Mouse (Mus musculus): Measurements from ENCODE around the gene Dusp6. TPM values are rescaled to one million over a fixed set of nuclear protein-coding genes. Genes with fewer than 3 reads are reported as not detected.

Gene Dusp6
- polyA plus RNA-seq, 1 experiment from 2014 or later: 40.6 TPM

- no peak for ATAC-seq (ENCODE audit: extremely low read depth, insufficient number of reproducible peaks, low FRiP score, low TSS enrichment)
- peak overlapping the region; percentile 44; the same call in 1 of the 2 replicates for H3K27ac ChIP-seq (replicated peaks)
- no peaks in the 10 kb centered on the region for H3K36me3 ChIP-seq
- no peaks in the 10 kb centered on the region for H3K27me3 ChIP-seq (replicated peaks)
- peaks cover 18% of the 10 kb centered on the region for H3K4me1 ChIP-seq
- H3K4me3 ChIP-seq: peak overlapping the region; percentile 10; the same call in 1 of the 2 replicates
- H3K9ac ChIP-seq: peak overlapping the region; percentile 44; the same call in 1 of the 2 replicates
- peak overlapping the region; percentile 52 for H3K4me2 ChIP-seq
- WGBS: 43% methylated on average over 11 of the region's 11 CpGs
- no peaks in the 10 kb centered on the region for H3K9me3 ChIP-seq
Measured at GRCm38 (mm10) chr10:99250874-99251281, 12.2 kb upstream of the Dusp6 start.

- H3K9ac ChIP-seq: no peak overlapping the region
- no peaks in the 10 kb centered on the region for H3K27me3 ChIP-seq (replicated peaks)
- no peak for ATAC-seq (ENCODE audit: extremely low read depth, insufficient number of reproducible peaks, low FRiP score, low TSS enrichment)
- H3K4me2 ChIP-seq: no peak overlapping the region
- no peaks in the 10 kb centered on the region for H3K9me3 ChIP-seq
- peaks cover 21% of the 10 kb centered on the region for H3K4me1 ChIP-seq
- no peak overlapping the region for H3K4me3 ChIP-seq
- H3K36me3 ChIP-seq: no peaks in the 10 kb centered on the region
- 73% methylated on average over 2 of the region's 2 CpGs for WGBS
- H3K27ac ChIP-seq (replicated peaks): no peak overlapping the region
Measured at GRCm38 (mm10) chr10:99253412-99253811, 9.6 kb upstream of the Dusp6 start.

DNA sequence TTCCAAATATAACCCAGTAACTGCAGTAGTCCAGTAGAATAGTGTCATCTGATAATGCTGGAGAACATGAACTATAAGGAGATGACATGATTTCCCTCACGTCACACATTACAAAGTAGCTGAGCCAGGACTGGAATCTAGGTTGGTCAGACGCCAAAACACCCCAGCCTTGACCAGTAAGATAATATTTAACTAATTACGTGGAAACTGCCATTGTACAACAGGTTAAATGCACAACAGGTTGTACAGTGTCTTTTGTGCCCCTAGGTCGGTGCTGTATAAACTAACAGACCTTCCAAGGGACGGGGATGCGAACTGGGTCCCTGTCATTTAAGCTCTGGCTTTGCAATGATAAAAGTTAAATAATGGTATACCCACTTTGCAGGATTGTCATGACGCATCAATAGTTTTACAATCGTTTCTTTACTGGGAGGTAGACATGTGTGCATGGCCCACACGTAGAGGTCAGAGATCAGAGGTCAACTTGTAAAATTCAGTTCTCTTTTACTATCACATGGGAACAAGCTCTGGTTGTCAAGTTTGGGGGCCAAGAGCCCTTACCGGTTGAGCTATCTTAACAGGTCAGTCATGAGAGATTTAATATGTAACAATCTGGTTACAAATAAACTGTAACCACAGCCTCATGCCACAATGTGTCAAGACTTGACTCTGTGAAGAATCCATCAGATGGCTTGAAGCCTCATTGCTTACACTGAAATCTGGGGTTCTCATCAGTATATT lies 7.0 kb upstream of the Dusp6 start:
- peaks cover 21% of the 10 kb centered on the region for H3K4me1 ChIP-seq
- H3K27me3 ChIP-seq (replicated peaks): no peaks in the 10 kb centered on the region
- ATAC-seq (ENCODE audit: extremely low read depth, insufficient number of reproducible peaks, low FRiP score, low TSS enrichment): no peak
- H3K4me3 ChIP-seq: no peak overlapping the region
- H3K9me3 ChIP-seq: no peaks in the 10 kb centered on the region
- no peak overlapping the region for H3K9ac ChIP-seq
- no peaks in the 10 kb centered on the region for H3K36me3 ChIP-seq
- H3K27ac ChIP-seq (replicated peaks): no peak overlapping the region
- H3K4me2 ChIP-seq: no peak overlapping the region
- WGBS: 73% methylated on average over 10 of the region's 10 CpGs

GRCm38 (mm10) chr10:99257531-99257930 lies 5.5 kb upstream of the Dusp6 start:
- H3K4me2 ChIP-seq: no peak overlapping the region
- no peak overlapping the region for H3K27ac ChIP-seq (replicated peaks)
- no peaks in the 10 kb centered on the region for H3K9me3 ChIP-seq
- peaks cover 16% of the 10 kb centered on the region for H3K4me1 ChIP-seq
- WGBS: 71% methylated on average over 5 of the region's 5 CpGs
- no peaks in the 10 kb centered on the region for H3K36me3 ChIP-seq
- H3K27me3 ChIP-seq (replicated peaks): no peaks in the 10 kb centered on the region
- H3K4me3 ChIP-seq: no peak overlapping the region
- H3K9ac ChIP-seq: no peak overlapping the region
- no peak for ATAC-seq (ENCODE audit: extremely low read depth, insufficient number of reproducible peaks, low FRiP score, low TSS enrichment)

DNA sequence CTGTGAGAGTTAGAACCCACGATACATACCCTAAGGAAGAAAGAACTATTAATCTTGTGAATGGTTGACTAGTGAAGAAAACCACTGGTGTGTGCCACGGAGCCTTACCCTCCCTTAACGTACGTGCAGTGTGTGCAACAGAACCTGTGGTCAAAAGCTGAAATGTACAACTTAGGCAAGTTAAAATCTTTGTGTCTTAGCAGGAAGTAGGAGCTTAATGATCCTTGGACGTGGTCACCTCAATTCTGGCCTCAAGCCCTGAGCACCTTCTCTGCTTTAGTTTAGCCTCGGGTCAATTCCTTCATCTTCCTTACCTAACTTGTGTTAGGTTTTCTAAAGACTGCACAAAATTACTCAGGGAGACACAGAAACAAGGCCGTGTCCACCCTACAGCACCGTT lies 3.2 kb upstream of the Dusp6 start:
- H3K9ac ChIP-seq: no peak overlapping the region
- H3K9me3 ChIP-seq: no peaks in the 10 kb centered on the region
- no peak overlapping the region for H3K4me3 ChIP-seq
- no peaks in the 10 kb centered on the region for H3K27me3 ChIP-seq (replicated peaks)
- WGBS: 86% methylated on average over 8 of the region's 8 CpGs
- H3K27ac ChIP-seq (replicated peaks): no peak overlapping the region
- H3K36me3 ChIP-seq: no peaks in the 10 kb centered on the region
- no peak overlapping the region for H3K4me2 ChIP-seq
- no peak for ATAC-seq (ENCODE audit: extremely low read depth, insufficient number of reproducible peaks, low FRiP score, low TSS enrichment)
- H3K4me1 ChIP-seq: peaks cover 16% of the 10 kb centered on the region

DNA sequence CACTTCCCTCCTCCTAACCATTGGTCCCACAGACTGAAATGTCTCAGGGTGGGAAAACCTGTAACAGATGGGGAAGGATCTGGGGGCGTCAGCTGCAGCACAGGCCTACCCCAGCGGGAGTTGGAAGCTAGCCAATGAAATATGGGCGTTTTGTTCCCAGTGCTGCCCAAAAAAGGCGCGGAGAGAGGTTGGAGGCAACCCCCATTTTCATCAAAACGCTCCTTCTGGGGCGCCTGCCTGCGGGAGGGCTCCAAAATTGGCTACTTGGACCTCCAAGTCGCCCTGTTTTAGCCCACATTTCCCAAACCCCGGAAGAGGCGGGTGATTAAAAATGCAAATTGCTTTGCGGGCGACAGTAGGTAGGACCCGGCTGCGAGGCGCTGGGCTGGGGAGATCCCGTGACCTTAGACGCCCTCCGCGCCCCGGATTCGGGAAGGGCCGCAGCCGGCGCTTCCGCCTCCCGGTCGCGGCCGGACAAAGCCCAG lies 1.8 kb upstream of the Dusp6 start:
- Histone ChIP-seq H3K36me3 (peaks cover 6% of the 10 kb centered on the region), H3K27ac (replicated peaks) (peak overlapping the region; percentile 99), H3K4me1 (peaks cover 20% of the 10 kb centered on the region), H3K4me3 (peak overlapping the region; percentile 95), H3K27me3 (replicated peaks) (no peaks in the 10 kb centered on the region), H3K9me3 (no peaks in the 10 kb centered on the region), H3K9ac (peak overlapping the region; percentile 93), H3K4me2 (peak overlapping the region; percentile 89)
- under 1% methylated on average over 30 of the region's 30 CpGs for WGBS
- ATAC-seq (ENCODE audit: extremely low read depth, insufficient number of reproducible peaks, low FRiP score, low TSS enrichment): peak; percentile 8; the same call in 1 of the 2 replicates

- H3K4me1 ChIP-seq: peaks cover 23% of the 10 kb centered on the region
- H3K27ac ChIP-seq (replicated peaks): peak overlapping the region; percentile 99
- no peaks in the 10 kb centered on the region for H3K9me3 ChIP-seq
- no peaks in the 10 kb centered on the region for H3K27me3 ChIP-seq (replicated peaks)
- peak overlapping the region; percentile 89 for H3K4me2 ChIP-seq
- under 1% methylated on average over 62 of the region's 62 CpGs for WGBS
- ATAC-seq (ENCODE audit: extremely low read depth, insufficient number of reproducible peaks, low FRiP score, low TSS enrichment): peak; percentile 48
- H3K4me3 ChIP-seq: peak overlapping the region; percentile 95
- peak overlapping the region; percentile 93 for H3K9ac ChIP-seq
- peaks cover 12% of the 10 kb centered on the region for H3K36me3 ChIP-seq
Measured at GRCm38 (mm10) chr10:99261636-99262318, 1.3 kb upstream of the Dusp6 start.

DNA sequence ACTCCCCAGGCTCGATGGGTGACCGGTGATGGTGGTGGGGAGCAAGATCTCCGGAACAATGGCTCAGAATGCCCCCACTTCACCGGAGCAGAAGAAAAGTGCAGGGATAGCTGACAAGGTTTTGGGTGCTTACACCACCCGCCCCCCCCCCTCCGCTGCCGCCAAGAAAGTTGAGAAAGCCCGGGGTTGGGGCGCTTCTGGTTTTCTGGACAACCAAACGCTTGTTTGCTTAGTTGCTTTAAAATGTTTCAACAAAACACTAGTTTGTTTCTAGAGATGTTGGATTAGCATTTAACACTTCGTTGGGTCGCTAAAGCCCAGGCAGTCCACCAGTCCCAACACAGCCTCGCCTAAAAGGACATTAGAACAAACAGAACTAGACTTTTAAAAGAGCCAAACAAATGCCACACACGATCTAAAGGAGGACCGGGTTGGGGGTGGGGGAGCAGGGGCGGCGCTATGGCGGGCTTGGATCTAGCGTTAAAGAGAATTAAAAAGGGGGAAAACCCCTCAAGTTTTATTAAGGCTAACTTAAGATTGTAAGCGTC lies 638 bp upstream of the Dusp6 start:
- no peaks in the 10 kb centered on the region for H3K9me3 ChIP-seq
- 0 out of 2 replicates have a peak, but pooled peaks have one; percentile 0 for ATAC-seq (ENCODE audit: extremely low read depth, insufficient number of reproducible peaks, low FRiP score, low TSS enrichment)
- H3K4me3 ChIP-seq: peak overlapping the region; percentile 95
- no peaks in the 10 kb centered on the region for H3K27me3 ChIP-seq (replicated peaks)
- peaks cover 24% of the 10 kb centered on the region for H3K4me1 ChIP-seq
- H3K4me2 ChIP-seq: peak overlapping the region; percentile 89
- H3K9ac ChIP-seq: peak overlapping the region; percentile 93
- H3K27ac ChIP-seq (replicated peaks): peak overlapping the region; percentile 99
- peaks cover 17% of the 10 kb centered on the region for H3K36me3 ChIP-seq
- WGBS: under 1% methylated on average over 20 of the region's 20 CpGs

DNA sequence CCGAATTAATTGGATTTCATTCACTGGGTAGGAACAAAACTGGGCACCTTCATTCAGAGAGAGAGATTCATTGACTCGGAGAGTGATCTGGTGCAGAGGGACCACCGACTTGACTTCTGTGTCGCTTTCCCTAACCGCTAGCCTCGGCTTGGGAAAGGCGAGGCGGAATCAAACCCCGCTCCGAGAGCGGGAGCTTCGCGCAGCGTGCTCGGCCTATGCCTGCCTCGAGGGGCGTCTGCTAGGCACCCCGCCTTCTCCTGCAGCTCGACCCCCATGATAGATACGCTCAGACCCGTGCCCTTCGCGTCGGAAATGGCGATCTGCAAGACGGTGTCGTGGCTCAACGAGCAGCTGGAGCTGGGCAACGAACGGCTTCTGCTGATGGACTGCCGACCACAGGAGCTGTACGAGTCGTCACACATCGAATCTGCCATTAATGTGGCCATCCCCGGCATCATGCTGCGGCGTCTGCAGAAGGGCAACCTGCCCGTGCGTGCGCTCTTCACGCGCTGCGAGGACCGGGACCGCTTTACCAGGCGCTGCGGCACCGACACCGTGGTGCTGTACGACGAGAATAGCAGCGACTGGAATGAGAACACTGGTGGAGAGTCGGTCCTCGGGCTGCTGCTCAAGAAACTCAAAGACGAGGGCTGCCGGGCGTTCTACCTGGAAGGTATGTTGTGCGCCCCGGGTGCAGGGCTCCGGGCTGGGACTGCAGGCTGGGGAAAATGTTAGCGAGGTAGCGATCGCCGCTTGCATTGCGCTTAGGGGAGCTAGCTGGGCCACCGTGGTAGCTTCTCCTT lies 589 bp downstream of the Dusp6 start:
- H3K9me3 ChIP-seq: no peaks in the 10 kb centered on the region
- peak overlapping the region; percentile 97 for H3K27ac ChIP-seq (replicated peaks)
- no peaks in the 10 kb centered on the region for H3K27me3 ChIP-seq (replicated peaks)
- peak overlapping the region; percentile 89 for H3K4me2 ChIP-seq
- peaks cover 36% of the 10 kb centered on the region for H3K4me1 ChIP-seq
- H3K9ac ChIP-seq: peak overlapping the region; percentile 98
- WGBS: under 1% methylated on average over 66 of the region's 66 CpGs
- H3K36me3 ChIP-seq: peaks cover 21% of the 10 kb centered on the region
- ATAC-seq (ENCODE audit: extremely low read depth, insufficient number of reproducible peaks, low FRiP score, low TSS enrichment): no peak
- H3K4me3 ChIP-seq: peak overlapping the region; percentile 95

DNA sequence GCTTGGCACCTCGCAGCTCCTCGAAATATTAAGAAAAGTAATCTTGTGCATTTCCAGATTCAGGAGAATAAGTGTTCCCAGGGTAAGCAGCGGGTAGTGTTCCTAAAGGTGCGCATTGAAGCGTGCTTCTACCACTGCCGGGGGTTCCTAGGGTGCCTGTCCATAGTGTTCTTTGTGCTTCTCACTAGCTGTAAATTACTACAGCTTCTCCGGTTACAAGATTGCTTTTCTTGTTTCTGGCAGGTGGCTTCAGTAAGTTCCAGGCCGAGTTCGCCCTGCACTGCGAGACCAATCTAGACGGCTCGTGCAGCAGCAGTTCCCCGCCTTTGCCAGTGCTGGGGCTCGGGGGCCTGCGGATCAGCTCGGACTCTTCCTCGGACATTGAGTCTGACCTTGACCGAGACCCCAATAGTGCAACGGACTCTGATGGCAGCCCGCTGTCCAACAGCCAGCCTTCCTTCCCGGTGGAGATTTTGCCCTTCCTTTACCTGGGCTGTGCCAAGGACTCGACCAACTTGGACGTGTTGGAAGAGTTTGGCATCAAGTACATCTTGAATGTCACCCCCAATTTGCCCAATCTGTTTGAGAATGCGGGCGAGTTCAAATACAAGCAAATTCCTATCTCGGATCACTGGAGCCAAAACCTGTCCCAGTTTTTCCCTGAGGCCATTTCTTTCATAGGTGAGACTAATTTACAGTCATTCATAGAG lies 1.4 kb downstream of the Dusp6 start:
- H3K36me3 ChIP-seq: peaks cover 21% of the 10 kb centered on the region
- under 1% methylated on average over 26 of the region's 26 CpGs for WGBS
- peak overlapping the region; percentile 97 for H3K27ac ChIP-seq (replicated peaks)
- H3K27me3 ChIP-seq (replicated peaks): no peaks in the 10 kb centered on the region
- H3K9ac ChIP-seq: peak overlapping the region; percentile 98
- peak overlapping the region; percentile 95 for H3K4me3 ChIP-seq
- H3K4me1 ChIP-seq: peaks cover 44% of the 10 kb centered on the region
- no peaks in the 10 kb centered on the region for H3K9me3 ChIP-seq
- ATAC-seq (ENCODE audit: extremely low read depth, insufficient number of reproducible peaks, low FRiP score, low TSS enrichment): no peak
- peak overlapping the region; percentile 89 for H3K4me2 ChIP-seq
